Mouse (Mus musculus) lung, embryonic 16.5 days (tissue): ENCODE results near the gene Hcrtr2. TPM values are rescaled to one million over a fixed set of nuclear protein-coding genes. Genes with fewer than 3 reads are reported as not detected.

Source experiments
- ATAC-seq: fragments of 200-750 bp; cut with Nextera tagmentation; 2 replicates; pipeline ENCODE4 v1.8.0; 2017; ENCODE audit warnings: low read depth, mild to moderate bottlenecking, moderate library complexity
- H3K27ac ChIP-seq: fragments of 300-500 bp; sonication (generic); 2 replicates; pipeline ENCODE4 v1.5.1; 2014; ENCODE audit warnings: mild to moderate bottlenecking, control low read depth, low read length
- H3K27me3 ChIP-seq: fragments of 300-500 bp; sonication (generic); 2 replicates; pipeline ENCODE4 v1.6.1; 2014; ENCODE audit warnings: low read depth, low read length, mixed read lengths; ENCODE audit not compliant: control insufficient read depth, insufficient read depth
- H3K36me3 ChIP-seq: fragments of 300-500 bp; sonication (generic); 2 replicates; pipeline ENCODE4 v1.6.1; 2014; ENCODE audit warnings: low read length; ENCODE audit not compliant: control insufficient read depth, insufficient read depth
- H3K4me1 ChIP-seq: fragments of 300-500 bp; sonication (generic); replicated peaks from 2 replicates; pipeline ENCODE4 v1.6.1; 2014; ENCODE audit warnings: low read length, mixed read lengths; ENCODE audit not compliant: control insufficient read depth, insufficient read depth
- H3K4me2 ChIP-seq: fragments of 300-500 bp; sonication (generic); 2 replicates; pipeline ENCODE4 v1.6.1; 2014; ENCODE audit warnings: low read depth, low read length, control low read depth
- H3K4me3 ChIP-seq: fragments of 300-500 bp; sonication (generic); 2 replicates; pipeline ENCODE4 v1.5.1; 2014; ENCODE audit warnings: mild to moderate bottlenecking, low read length, control low read depth
- H3K9ac ChIP-seq: fragments of 300-500 bp; sonication (generic); 2 replicates; pipeline ENCODE4 v1.6.1; 2014; ENCODE audit warnings: low read length, control low read depth
- H3K9me3 ChIP-seq: fragments of 300-500 bp; sonication (generic); 2 replicates; pipeline ENCODE4 v1.6.1; 2016; ENCODE audit warnings: low read length; ENCODE audit not compliant: control insufficient read depth
- WGBS: fragments of 180-500 bp; shearing (Covaris S2); extraction: QIAGEN DNeasy Blood & Tissue Kit; methylation state at CpG from one replicate; pipeline ENCODE4 v1.1.7; 2014; 5-methylcytosine and 5-hydroxymethylcytosine counted together
- polyA plus RNA-seq: library from polyadenylated mRNA; unstranded; fragments of >200 nt; fragmentation: Nextera tagmentation; extraction: Ambion mirVana; gene quantifications from 2 replicates; pipeline ENCODE4 v1.2.1, GENCODE M21; 2015

The Hcrtr2 gene
- polyA plus RNA-seq, 1 experiment from 2014 or later, result 0.09 TPM

- no peak overlapping the region for H3K27ac ChIP-seq
- H3K9ac ChIP-seq, result no peak overlapping the region
- no peaks in the 10 kb centered on the region for H3K27me3 ChIP-seq
- ATAC-seq, result no peak
- H3K4me1 ChIP-seq, result no peaks in the 10 kb centered on the region
- H3K36me3 ChIP-seq, result no peaks in the 10 kb centered on the region
- no peak overlapping the region for H3K4me3 ChIP-seq
- no peaks in the 10 kb centered on the region for H3K9me3 ChIP-seq
- no peak overlapping the region for H3K4me2 ChIP-seq
- WGBS, result 61% methylated on average over 1 of the region's 1 CpGs
These were observed 81.3 kb downstream of the Hcrtr2 start for GRCm38 (mm10) chr9:76242322-76242721.

GRCm38 (mm10) chr9:76237946-76238345, 85.7 kb downstream of the Hcrtr2 start:
- Histone ChIP-seq H3K9ac (no peak overlapping the region), H3K27ac (no peak overlapping the region), H3K27me3 (no peaks in the 10 kb centered on the region), H3K4me2 (no peak overlapping the region), H3K4me1 (no peaks in the 10 kb centered on the region), H3K36me3 (no peaks in the 10 kb centered on the region), H3K4me3 (no peak overlapping the region), H3K9me3 (no peaks in the 10 kb centered on the region)
- WGBS, result 69% methylated on average over 5 of the region's 5 CpGs
- ATAC-seq, result no peak

GRCm38 (mm10) chr9:76237243-76237642, 86.4 kb downstream of the Hcrtr2 start:
- peak overlapping the region; percentile 29; the same call in 1 of the 2 replicates for H3K4me3 ChIP-seq
- no peaks in the 10 kb centered on the region for H3K36me3 ChIP-seq

GRCm38 (mm10) chr9:76236626-76237025, 87.0 kb downstream of the Hcrtr2 start:
- Histone ChIP-seq H3K27ac (no peak overlapping the region), H3K27me3 (no peaks in the 10 kb centered on the region), H3K36me3 (no peaks in the 10 kb centered on the region), H3K9me3 (no peaks in the 10 kb centered on the region), H3K9ac (no peak overlapping the region; the same call in 1 of the 2 replicates), H3K4me1 (no peaks in the 10 kb centered on the region), H3K4me2 (peak overlapping the region; percentile 75), H3K4me3 (peak overlapping the region; percentile 46)
- WGBS, result under 1% methylated on average over 7 of the region's 7 CpGs
- ATAC-seq, result peak; percentile 86

More at GRCm38 (mm10) chr9:76237243-76237642, 86.4 kb downstream of the Hcrtr2 start:
- Histone ChIP-seq H3K4me1 (no peaks in the 10 kb centered on the region), H3K27ac (no peak overlapping the region), H3K9ac (no peak overlapping the region), H3K27me3 (no peaks in the 10 kb centered on the region), H3K4me2 (peak overlapping the region; percentile 75), H3K9me3 (no peaks in the 10 kb centered on the region)
- ATAC-seq, result no peak; the same call in 1 of the 2 replicates
- 15% methylated on average over 12 of the region's 12 CpGs for WGBS

GRCm38 (mm10) chr9:76235945-76236503, 87.6 kb downstream of the Hcrtr2 start:
- Histone ChIP-seq H3K9me3 (no peaks in the 10 kb centered on the region), H3K9ac (peak overlapping the region; percentile 54), H3K36me3 (no peaks in the 10 kb centered on the region), H3K27me3 (no peaks in the 10 kb centered on the region), H3K4me3 (peak overlapping the region; percentile 46), H3K27ac (peak overlapping the region; percentile 67), H3K4me2 (peak overlapping the region; percentile 75), H3K4me1 (no peaks in the 10 kb centered on the region)
- ATAC-seq, result peak; percentile 71; the same call in 1 of the 2 replicates
- WGBS, result 4% methylated on average over 14 of the region's 14 CpGs

- Histone ChIP-seq H3K36me3 (no peaks in the 10 kb centered on the region), H3K4me2 (no peak overlapping the region), H3K27ac (no peak overlapping the region), H3K4me3 (no peak overlapping the region), H3K9ac (no peak overlapping the region), H3K4me1 (0 out of 2 replicates have a peak, but pooled peaks cover 3% of the 10 kb centered on the region), H3K27me3 (no peaks in the 10 kb centered on the region), H3K9me3 (no peaks in the 10 kb centered on the region)
- WGBS, result 53% methylated on average over 7 of the region's 7 CpGs
- 0 out of 2 replicates have a peak, but pooled peaks have one; percentile 16 for ATAC-seq
These were observed 88.8 kb downstream of the Hcrtr2 start for GRCm38 (mm10) chr9:76234899-76235298.

- H3K4me3 ChIP-seq, result no peak overlapping the region
- no peak overlapping the region for H3K4me2 ChIP-seq
- no peak overlapping the region for H3K27ac ChIP-seq
- no peak for ATAC-seq
- H3K9me3 ChIP-seq, result no peaks in the 10 kb centered on the region
- H3K4me1 ChIP-seq, result 0 out of 2 replicates have a peak, but pooled peaks cover 3% of the 10 kb centered on the region
- 39% methylated on average over 11 of the region's 11 CpGs for WGBS
- H3K9ac ChIP-seq, result no peak overlapping the region
- H3K27me3 ChIP-seq, result no peaks in the 10 kb centered on the region
- H3K36me3 ChIP-seq, result no peaks in the 10 kb centered on the region
These were observed 93.3 kb downstream of the Hcrtr2 start for GRCm38 (mm10) chr9:76230400-76230799.

GRCm38 (mm10) chr9:76217178-76217975, 106.3 kb downstream of the Hcrtr2 start:
- H3K9ac ChIP-seq, result no peak overlapping the region
- no peak overlapping the region for H3K4me2 ChIP-seq
- H3K27ac ChIP-seq, result peak overlapping the region; percentile 59
- no peaks in the 10 kb centered on the region for H3K27me3 ChIP-seq
- no peaks in the 10 kb centered on the region for H3K9me3 ChIP-seq
- peaks cover 5% of the 10 kb centered on the region for H3K4me1 ChIP-seq
- 36% methylated on average over 4 of the region's 4 CpGs for WGBS
- H3K4me3 ChIP-seq, result no peak overlapping the region
- ATAC-seq, result peak; percentile 82
- no peaks in the 10 kb centered on the region for H3K36me3 ChIP-seq

- no peak overlapping the region for H3K4me2 ChIP-seq
- H3K9me3 ChIP-seq, result no peaks in the 10 kb centered on the region
- no peak overlapping the region for H3K4me3 ChIP-seq
- H3K27me3 ChIP-seq, result no peaks in the 10 kb centered on the region
- no peak overlapping the region for H3K9ac ChIP-seq
- H3K36me3 ChIP-seq, result no peaks in the 10 kb centered on the region
- H3K4me1 ChIP-seq, result peaks cover 5% of the 10 kb centered on the region
- H3K27ac ChIP-seq, result no peak overlapping the region
- ATAC-seq, result no peak
- WGBS, result 70% methylated on average over 4 of the region's 4 CpGs
These were observed 109.0 kb downstream of the Hcrtr2 start for GRCm38 (mm10) chr9:76214678-76215077.
